Mouse (Mus musculus) hindbrain, embryonic 10.5 days (tissue): ENCODE results near the gene Gm20458. TPM values are rescaled to one million over a fixed set of nuclear protein-coding genes. Genes with fewer than 3 reads are reported as not detected.

Source experiments
- DNase-seq: peaks from one replicate; pipeline ENCODE4 v3.0.0-alpha.2; 2017; ENCODE audit warnings: low spot score
- H3K27ac ChIP-seq: fragments of 300-500 bp; sonication (generic); 2 replicates; pipeline ENCODE4 v1.5.1; 2016; ENCODE audit warnings: mild to moderate bottlenecking, moderate library complexity
- H3K27me3 ChIP-seq: fragments of 300-500 bp; sonication (generic); 2 replicates; pipeline ENCODE4 v1.6.1; 2016; ENCODE audit warnings: mild to moderate bottlenecking; ENCODE audit not compliant: poor library complexity, insufficient read depth, severe bottlenecking
- H3K36me3 ChIP-seq: fragments of 300-500 bp; sonication (generic); 2 replicates; pipeline ENCODE4 v1.6.1; 2016; ENCODE audit warnings: mild to moderate bottlenecking, moderate library complexity
- H3K4me1 ChIP-seq: fragments of 300-500 bp; sonication (generic); replicated peaks from 2 replicates; pipeline ENCODE4 v1.6.1; 2016; ENCODE audit warnings: mild to moderate bottlenecking
- H3K4me3 ChIP-seq: fragments of 300-500 bp; sonication (generic); 2 replicates; pipeline ENCODE4 v1.5.1; 2016; ENCODE audit warnings: mild to moderate bottlenecking, moderate library complexity
- H3K9me3 ChIP-seq: fragments of 300-500 bp; sonication (generic); 2 replicates; pipeline ENCODE4 v1.6.1; 2016; ENCODE audit warnings: mild to moderate bottlenecking, moderate library complexity
- WGBS: fragments of 180-500 bp; shearing (Covaris S2); methylation state at CpG from one replicate; pipeline ENCODE4 v1.1.7; 2016; 5-methylcytosine and 5-hydroxymethylcytosine counted together
- polyA plus RNA-seq: library from polyadenylated mRNA; unstranded; fragments of >200 nt; fragmentation: Nextera tagmentation; extraction: Ambion mirVana; gene quantifications from 2 replicates; pipeline ENCODE4 v1.2.1, GENCODE M21; 2016

The Gm20458 gene
- polyA plus RNA-seq, 1 experiment from 2014 or later, result 4.4 TPM

DNA sequence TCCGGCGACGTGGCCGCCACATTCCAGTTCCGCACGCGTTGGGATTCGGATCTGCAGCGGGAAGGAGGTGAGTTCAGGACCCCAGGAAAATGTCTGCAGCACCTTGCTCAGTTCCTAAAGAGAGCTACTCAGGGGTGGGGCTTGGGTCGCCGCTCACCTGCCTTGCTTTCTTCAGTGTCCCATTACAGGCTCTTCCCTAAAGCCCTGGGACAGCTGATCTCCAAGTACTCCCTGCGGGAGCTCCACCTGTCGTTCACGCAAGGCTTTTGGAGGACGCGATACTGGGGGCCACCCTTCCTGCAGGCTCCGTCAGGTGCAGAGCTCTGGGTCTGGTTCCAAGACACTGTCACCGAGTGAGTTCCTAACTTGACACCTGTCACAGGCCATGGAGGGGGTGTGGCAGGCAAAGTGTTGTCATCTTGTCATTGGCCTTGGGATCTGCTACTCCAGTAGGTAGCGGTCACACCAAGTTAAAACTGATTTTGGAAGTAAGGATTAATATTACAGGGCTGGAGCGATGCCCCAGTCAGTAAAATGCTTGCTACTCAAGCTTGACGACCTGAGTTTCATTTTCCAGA lies 37.0 kb downstream of the Gm20458 start:
- Histone ChIP-seq H3K9me3 (no peaks in the 10 kb centered on the region), H3K27ac (peak overlapping the region; percentile 88), H3K36me3 (peaks cover 37% of the 10 kb centered on the region), H3K4me3 (peak overlapping the region; percentile 90), H3K27me3 (no peaks in the 10 kb centered on the region), H3K4me1 (peaks cover 21% of the 10 kb centered on the region)
- no peak for DNase-seq
- WGBS, result 6% methylated on average over 21 of the region's 21 CpGs

DNA sequence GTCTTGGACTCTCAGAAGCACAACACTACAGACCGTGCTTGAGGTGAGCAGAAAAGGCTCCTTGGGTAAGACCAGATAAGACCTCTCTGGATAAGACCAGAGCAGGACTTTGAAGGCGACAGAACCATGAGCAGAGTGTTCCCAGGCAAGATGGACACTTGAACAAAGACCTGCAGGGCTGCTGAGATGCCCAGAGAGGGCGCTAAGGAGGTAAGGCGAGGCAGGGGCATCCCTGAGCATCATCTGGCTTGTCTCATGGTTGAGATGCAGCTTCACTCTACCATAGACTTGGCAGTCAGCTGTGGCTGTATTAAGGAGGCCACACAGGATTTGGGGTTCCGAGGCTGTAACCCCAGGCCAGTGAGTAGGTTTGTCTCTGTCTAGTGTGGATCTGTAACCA lies 38.5 kb downstream of the Gm20458 start:
- Histone ChIP-seq H3K36me3 (peaks cover 52% of the 10 kb centered on the region), H3K27ac (no peak overlapping the region), H3K4me3 (no peak overlapping the region), H3K4me1 (peaks cover 19% of the 10 kb centered on the region), H3K9me3 (peaks cover 5% of the 10 kb centered on the region), H3K27me3 (no peaks in the 10 kb centered on the region)
- DNase-seq, result no peak
- 73% methylated on average over 5 of the region's 5 CpGs for WGBS

DNA sequence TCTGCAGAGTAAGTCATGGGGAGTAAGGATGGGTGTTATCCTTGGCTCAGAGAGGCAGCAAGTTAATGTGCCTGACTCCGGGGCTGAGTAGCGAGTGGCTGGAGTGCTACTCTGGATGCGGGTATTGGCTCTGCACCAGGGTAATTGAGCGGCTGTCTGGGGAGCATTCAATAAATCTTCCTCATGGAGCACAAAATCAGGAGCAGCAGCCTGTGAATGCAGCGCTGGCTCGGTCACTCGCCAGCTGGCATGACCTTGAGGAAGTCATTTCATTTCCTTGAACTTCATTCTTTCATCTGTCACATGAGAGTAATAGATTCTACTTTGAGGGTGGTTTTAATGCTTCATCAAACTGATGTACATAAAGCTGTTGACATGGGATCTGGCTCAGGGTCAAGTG lies 39.7 kb downstream of the Gm20458 start:
- H3K36me3 ChIP-seq, result peaks cover 64% of the 10 kb centered on the region
- peaks cover 19% of the 10 kb centered on the region for H3K4me1 ChIP-seq
- H3K4me3 ChIP-seq, result no peak overlapping the region
- H3K27me3 ChIP-seq, result no peaks in the 10 kb centered on the region
- peaks cover 14% of the 10 kb centered on the region for H3K9me3 ChIP-seq
- no peak for DNase-seq
- no peak overlapping the region for H3K27ac ChIP-seq
- WGBS, result 97% methylated on average over 7 of the region's 7 CpGs

DNA sequence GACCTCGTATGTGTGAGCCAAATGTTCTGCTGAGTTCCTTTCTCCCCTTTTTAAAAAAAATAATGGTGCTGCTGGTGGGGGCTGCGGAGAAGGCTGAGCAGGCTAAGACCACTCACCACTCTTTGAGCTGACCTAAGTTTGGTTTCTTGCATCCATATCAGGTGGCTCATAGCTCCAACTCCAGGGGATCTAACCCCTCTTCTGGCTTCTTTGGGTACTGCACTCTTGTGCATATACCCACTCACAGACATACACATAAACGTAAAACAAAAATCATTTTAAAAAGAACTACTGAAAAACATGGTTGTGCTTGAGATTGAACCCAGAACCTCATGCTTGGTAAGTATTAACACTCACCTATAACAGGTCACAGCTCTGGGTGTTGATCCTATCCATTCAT lies 44.2 kb downstream of the Gm20458 start:
- peaks cover 77% of the 10 kb centered on the region for H3K36me3 ChIP-seq
- WGBS, result 93% methylated on average over 3 of the region's 3 CpGs

DNA sequence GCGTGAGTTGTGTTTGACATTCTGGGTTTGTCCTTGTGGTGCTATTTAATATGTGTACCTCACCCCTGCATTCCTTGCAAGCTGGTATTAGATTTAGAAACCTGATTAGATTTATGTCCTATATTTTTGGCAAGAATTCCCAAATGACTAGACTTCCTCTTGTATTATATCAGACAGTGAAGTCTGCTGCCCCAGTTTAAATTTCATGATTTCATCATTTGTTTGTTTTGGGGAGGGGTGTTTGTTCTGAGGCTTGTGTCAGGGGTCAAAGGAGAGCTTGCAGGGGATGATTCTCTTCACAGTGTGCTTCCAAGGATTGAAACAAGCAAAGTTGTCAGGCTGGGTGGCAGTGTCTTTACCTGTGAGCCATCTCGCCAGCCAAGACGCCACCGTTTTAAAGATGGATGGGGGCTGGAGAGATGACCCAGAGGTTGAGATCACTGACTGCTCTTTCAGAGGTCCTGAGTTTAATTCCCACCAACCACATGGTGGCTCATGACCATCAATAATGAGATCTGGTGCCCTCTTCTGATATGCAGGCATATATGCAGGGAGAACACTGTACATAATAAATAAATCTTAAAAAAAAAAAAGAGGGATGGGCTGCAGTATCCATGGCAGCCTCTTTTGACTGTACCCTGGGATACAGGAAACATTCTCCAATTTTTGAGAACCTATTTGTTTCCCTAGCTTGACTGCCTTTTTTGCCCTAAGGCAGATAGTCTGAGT lies 45.0 kb downstream of the Gm20458 start:
- peaks cover 69% of the 10 kb centered on the region for H3K36me3 ChIP-seq
- no peak overlapping the region for H3K4me3 ChIP-seq
- no peaks in the 10 kb centered on the region for H3K4me1 ChIP-seq
- no peak for DNase-seq
- peaks cover 14% of the 10 kb centered on the region for H3K9me3 ChIP-seq
- no peaks in the 10 kb centered on the region for H3K27me3 ChIP-seq
- WGBS, result 91% methylated on average over 4 of the region's 4 CpGs
- no peak overlapping the region for H3K27ac ChIP-seq

More for the DNA sequence above, 44.2 kb downstream of the Gm20458 start:
- Histone ChIP-seq H3K4me1 (no peaks in the 10 kb centered on the region), H3K27ac (no peak overlapping the region), H3K4me3 (no peak overlapping the region), H3K9me3 (peaks cover 14% of the 10 kb centered on the region), H3K27me3 (no peaks in the 10 kb centered on the region)
- DNase-seq, result no peak

DNA sequence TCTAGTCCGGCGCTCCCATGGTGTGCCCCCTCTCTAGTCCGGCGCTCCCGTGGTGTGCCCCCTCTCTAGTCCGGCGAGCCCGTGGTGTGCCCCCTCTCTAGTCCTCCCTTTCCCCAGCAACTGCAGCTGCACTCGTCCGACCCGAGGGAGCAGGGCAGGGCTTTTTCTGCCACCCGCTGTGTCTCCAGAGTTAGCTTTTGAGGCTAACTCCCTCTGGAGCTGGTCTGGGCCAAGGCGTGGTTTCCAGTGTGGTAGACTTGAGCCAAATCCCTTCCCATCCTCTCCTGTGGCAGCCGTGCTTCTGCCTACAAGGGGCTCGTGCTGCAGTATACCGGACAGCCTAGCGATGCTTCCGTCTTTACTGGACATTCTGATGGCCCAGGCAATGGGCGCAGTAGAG lies 47.0 kb downstream of the Gm20458 start:
- no peak overlapping the region for H3K27ac ChIP-seq
- H3K9me3 ChIP-seq, result peaks cover 14% of the 10 kb centered on the region
- peaks cover 48% of the 10 kb centered on the region for H3K36me3 ChIP-seq
- no peaks in the 10 kb centered on the region for H3K4me1 ChIP-seq
- H3K4me3 ChIP-seq, result no peak overlapping the region
- no peaks in the 10 kb centered on the region for H3K27me3 ChIP-seq
- 83% methylated on average over 19 of the region's 19 CpGs for WGBS
- DNase-seq, result no peak

DNA sequence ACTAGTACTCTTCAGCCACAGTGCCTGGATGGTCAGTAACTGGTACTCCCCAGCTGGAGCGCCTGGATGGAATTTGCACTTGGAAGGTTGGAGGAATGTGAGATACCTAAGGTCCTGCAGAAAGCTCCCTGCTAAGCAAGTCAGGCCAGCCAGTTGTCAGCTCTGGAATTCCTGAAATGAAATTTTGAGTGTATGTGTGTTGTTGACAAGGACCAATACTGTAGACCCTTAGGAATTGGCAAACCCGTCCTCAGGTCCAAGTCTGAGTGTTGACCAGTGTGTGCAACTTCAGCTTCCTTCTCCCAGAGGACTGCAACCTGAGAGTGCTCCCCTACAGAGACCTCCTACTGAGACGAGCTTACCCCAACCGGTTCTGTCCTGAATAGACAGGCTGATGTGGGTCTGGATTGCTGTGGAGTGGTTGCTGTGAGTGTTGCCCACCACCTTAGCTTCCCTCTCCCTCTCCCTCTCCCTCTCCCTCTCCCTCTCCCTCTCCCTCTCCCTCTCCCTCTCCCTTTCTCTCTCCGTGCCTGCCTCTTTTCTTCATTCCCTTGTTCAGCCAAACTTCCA lies 49.9 kb downstream of the Gm20458 start:
- WGBS, result 44% methylated on average over 5 of the region's 5 CpGs
- no peak overlapping the region for H3K27ac ChIP-seq

DNA sequence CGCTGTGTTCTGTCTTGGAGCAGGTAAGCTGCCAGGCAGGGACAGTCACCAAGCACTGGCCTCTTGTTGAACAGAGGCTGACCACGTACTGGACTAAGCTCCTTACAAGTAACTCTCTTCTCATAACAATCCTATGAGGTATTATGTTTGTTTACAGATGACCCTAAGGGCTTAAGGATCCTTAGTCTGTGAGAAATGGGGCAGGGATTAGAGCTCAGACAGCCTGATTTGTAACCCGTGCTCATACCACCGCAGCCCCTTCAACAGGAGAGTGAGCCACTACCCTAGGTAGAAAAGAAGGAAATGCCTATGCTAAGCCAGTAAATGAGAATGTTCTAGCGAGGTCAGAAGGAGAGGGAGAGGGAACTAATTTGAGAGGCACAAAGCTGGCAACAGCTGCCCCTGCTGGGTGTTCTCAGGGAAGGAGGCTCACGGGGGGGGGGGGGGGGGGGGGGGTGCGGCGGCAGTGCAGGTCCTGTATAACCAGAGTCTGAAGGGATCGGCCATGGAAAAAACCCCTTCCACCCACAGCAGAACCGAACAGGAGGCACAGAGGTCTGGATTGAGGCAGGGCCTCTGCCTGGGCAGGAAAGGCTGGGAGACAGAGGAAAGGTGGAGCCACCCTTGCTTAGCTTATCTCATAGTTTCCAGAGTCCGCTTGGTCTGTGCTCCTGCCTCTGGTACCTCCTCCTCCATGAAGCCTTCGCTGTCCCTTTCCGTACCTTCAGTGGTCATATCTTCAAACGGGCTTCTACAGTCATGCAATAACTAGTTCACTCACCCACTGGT lies 51.5 kb downstream of the Gm20458 start:
- Histone ChIP-seq H3K36me3 (peaks cover 4% of the 10 kb centered on the region), H3K4me1 (no peaks in the 10 kb centered on the region), H3K27me3 (no peaks in the 10 kb centered on the region), H3K4me3 (no peak overlapping the region), H3K9me3 (no peaks in the 10 kb centered on the region), H3K27ac (no peak overlapping the region)
- WGBS, result 71% methylated on average over 14 of the region's 14 CpGs
- no peak for DNase-seq

More for the DNA sequence above, 49.9 kb downstream of the Gm20458 start:
- Histone ChIP-seq H3K36me3 (peaks cover 20% of the 10 kb centered on the region), H3K27me3 (no peaks in the 10 kb centered on the region), H3K4me1 (no peaks in the 10 kb centered on the region), H3K4me3 (no peak overlapping the region), H3K9me3 (no peaks in the 10 kb centered on the region)
- no peak for DNase-seq

DNA sequence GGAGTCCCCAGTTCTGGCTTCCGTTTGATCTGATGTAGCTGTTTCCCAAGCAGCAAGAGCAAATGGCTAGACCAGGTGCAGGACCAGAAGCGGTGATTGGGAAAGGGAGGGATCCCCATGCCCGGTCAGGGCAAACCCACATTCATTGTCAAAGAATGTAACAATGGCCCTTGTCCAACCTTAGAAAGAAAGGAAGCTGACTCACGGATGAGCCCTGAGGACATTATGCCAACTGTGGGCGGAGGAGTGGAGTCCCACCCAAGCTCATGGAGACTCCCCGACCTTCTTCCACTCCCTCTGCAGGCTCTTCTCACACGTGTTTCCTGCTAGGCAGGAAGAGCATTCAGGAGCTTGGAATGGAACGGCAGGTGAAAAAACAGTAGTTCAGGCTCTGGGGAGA lies 52.6 kb downstream of the Gm20458 start:
- no peaks in the 10 kb centered on the region for H3K27me3 ChIP-seq
- H3K4me1 ChIP-seq, result no peaks in the 10 kb centered on the region
- H3K36me3 ChIP-seq, result no peaks in the 10 kb centered on the region
- no peak overlapping the region for H3K27ac ChIP-seq
- H3K9me3 ChIP-seq, result no peaks in the 10 kb centered on the region
- DNase-seq, result no peak
- no peak overlapping the region for H3K4me3 ChIP-seq
- WGBS, result 76% methylated on average over 8 of the region's 8 CpGs

DNA sequence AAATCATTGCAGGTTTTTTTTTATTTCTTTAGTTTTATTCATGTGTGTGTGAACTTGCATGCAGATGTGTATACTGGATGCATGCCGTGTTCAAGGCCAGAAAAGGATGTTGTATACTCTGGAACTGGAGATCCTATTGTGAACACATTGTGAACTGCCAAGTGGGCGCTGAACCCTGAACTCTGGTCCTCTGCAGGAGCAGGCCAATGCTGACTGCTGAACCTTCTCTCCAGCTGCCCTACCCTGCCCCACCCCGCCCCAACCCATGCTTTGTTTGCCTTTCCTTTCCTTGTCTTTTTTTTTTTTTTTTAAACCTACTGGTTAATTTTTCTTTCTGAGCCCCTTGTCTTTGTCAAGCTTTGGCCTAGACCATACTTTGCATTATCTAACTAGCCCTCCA lies 54.1 kb downstream of the Gm20458 start:
- no peaks in the 10 kb centered on the region for H3K9me3 ChIP-seq
- no peaks in the 10 kb centered on the region for H3K27me3 ChIP-seq
- no peak for DNase-seq
- 76% methylated on average over 3 of the region's 3 CpGs for WGBS
- H3K4me3 ChIP-seq, result no peak overlapping the region
- no peaks in the 10 kb centered on the region for H3K36me3 ChIP-seq
- H3K27ac ChIP-seq, result no peak overlapping the region
- H3K4me1 ChIP-seq, result no peaks in the 10 kb centered on the region

DNA sequence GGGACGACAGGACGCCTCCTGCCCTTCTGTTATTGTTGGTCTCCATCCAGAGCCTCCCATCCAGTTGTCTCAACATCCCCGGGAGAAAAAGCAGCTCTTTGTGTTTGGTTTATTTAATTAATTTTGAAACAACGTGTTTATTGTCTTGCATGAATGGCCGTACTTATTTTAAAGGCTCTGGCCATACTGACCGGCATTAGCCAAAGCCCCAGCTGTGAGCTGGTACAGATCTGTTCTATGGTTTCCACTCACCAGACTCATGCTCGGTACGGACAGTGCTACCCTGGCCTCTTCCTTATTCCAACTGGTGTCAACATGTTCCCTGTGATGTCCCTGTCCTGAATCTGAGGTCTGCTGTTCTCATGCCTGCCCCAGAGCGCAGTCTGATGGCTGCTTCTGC lies 55.1 kb downstream of the Gm20458 start:
- no peak overlapping the region for H3K4me3 ChIP-seq
- 82% methylated on average over 9 of the region's 9 CpGs for WGBS
- no peaks in the 10 kb centered on the region for H3K9me3 ChIP-seq
- no peaks in the 10 kb centered on the region for H3K27me3 ChIP-seq
- H3K27ac ChIP-seq, result no peak overlapping the region
- H3K4me1 ChIP-seq, result no peaks in the 10 kb centered on the region; the same call in 1 of the 2 replicates
- no peaks in the 10 kb centered on the region for H3K36me3 ChIP-seq
- DNase-seq, result no peak

DNA sequence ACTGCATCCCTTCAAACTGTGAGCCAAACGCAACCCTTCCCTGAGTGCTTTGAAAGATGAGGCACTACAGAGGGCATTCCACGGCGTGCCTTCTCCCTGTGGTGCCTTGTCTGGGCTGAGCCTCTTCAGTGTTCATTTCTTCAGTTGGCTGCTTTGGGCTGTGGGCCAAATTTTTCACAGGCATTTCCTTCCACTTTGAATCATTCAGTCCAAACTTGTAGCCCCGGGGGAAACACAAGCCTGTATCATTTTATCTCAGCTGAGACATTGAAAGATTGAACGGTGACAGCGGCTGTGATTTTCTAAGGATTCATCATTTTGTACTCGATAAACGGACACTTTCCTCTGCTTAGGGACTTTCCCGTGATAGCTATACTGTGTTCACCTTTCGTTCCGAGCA lies 55.8 kb downstream of the Gm20458 start:
- 0 out of 2 replicates have a peak, but pooled peaks cover under 1% of the 10 kb centered on the region for H3K27me3 ChIP-seq
- no peak overlapping the region for H3K27ac ChIP-seq
- WGBS, result 91% methylated on average over 11 of the region's 11 CpGs
- no peak for DNase-seq
- H3K4me1 ChIP-seq, result no peaks in the 10 kb centered on the region; the same call in 1 of the 2 replicates
- H3K9me3 ChIP-seq, result no peaks in the 10 kb centered on the region
- no peak overlapping the region for H3K4me3 ChIP-seq
- H3K36me3 ChIP-seq, result no peaks in the 10 kb centered on the region
